Mouse (Mus musculus) ES-Bruce4 (cell line): Measurements from ENCODE around the gene Camta1.

Experiments
- CTCF ChIP-seq: IDR thresholded peaks from one replicate; pipeline ENCODE4 v1.8.1; 2011; ENCODE audit warnings: low read depth, low read length
- POLR2A ChIP-seq: IDR thresholded peaks from one replicate; pipeline ENCODE4 v1.8.1; 2011; ENCODE audit warnings: low read length; ENCODE audit not compliant: insufficient read depth

GRCm38 (mm10) chr4:151083027-151083426 lies 778.6 kb downstream of the Camta1 start:
- TF ChIP-seq CTCF = no peak
- TF ChIP-seq POLR2A = no peak
